Mouse (Mus musculus): ENCODE measurements around the gene Mmp7.

Mmp7 gene

GRCm38 (mm10) chr9:7691790-7692189 is at the start of gene Mmp7:
TSS of gene Mmp7 (plus strand) at chr9:7692090.
- in situ Hi-C loops (cut with MboI, MseI) = no loop called here

DNA sequence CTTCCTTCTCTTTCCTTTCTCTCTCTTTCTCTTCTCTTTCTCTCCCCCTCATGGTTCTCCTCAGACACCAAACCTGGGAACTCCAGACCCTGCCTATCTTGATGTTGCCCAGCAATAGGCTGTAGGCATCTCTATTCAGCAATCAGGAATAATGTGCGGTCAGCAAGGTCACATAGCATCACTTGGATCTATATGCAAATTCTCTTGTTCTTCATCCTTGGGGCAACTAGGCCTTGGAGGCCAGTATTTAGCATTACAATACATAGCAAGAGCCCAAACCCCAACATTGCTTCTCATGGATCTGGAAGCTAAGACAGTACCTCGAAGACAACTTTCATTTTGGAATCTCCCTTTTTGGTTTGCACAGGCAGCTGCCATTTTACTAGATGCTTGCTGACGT is 44.0 kb upstream of the Mmp7 start:
- in situ Hi-C loops (cut with MboI, MseI) = no loop called here

GRCm38 (mm10) chr9:7650397-7651180 is 41.3 kb upstream of the Mmp7 start:
- in situ Hi-C loops (cut with MboI, MseI) = no loop called here

GRCm38 (mm10) chr9:7652351-7653085 is 39.4 kb upstream of the Mmp7 start:
- in situ Hi-C loops (cut with MboI, MseI) = no loop called here

GRCm38 (mm10) chr9:7657946-7658345 is 33.9 kb upstream of the Mmp7 start:
- in situ Hi-C loops (cut with MboI, MseI) = no loop called here

DNA sequence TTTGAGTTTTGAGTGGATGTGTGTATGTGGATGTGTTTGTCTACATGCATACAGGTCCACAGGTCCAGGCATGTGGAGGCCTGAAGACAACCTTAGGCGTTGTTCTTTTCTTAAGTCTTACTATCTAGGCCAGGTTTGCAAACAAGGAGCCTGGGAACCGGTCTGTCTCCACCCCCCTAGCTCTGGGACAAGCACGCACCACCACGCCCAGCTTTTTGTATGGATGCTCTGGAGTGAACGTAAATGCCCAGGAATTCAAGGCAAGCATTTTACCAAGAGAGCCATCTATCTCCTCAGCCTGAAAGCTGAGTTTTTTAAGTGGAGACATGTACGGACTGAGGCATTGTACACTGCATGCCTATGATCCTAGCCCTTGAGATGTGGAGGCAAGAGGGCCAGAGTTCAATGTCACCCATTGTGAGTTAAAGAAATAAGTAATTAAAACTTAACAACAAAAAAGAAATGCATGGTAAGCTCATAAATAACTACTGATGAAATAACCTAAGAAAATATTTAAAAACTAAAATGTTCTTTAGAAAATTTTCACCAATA is 32.3 kb upstream of the Mmp7 start:
- in situ Hi-C loops (cut with MboI, MseI) = no loop called here

DNA sequence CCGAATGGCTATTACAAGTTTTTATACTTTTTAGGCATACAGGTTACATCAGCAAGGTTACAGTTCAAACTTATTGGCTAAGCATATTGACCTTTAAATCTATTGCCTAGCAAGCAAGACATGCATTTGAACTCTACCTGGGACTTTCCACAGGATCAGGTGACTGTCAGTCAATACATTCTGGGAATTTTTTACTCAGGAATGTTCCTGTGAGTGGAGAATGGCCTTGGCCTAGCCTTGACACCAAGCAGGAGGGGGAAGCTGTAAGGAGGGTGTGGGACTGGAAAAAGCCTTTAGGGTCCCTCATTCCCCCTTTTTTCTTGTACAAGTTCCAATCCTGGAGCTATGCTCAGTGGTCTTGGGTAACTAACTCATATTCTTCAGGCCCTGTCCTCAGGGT is 30.5 kb upstream of the Mmp7 start:
- in situ Hi-C loops (cut with MboI, MseI) = no loop called here

- in situ Hi-C loops (cut with MboI, MseI) = no loop called here
Measured at GRCm38 (mm10) chr9:7669674-7670073, 22.2 kb upstream of the Mmp7 start.

DNA sequence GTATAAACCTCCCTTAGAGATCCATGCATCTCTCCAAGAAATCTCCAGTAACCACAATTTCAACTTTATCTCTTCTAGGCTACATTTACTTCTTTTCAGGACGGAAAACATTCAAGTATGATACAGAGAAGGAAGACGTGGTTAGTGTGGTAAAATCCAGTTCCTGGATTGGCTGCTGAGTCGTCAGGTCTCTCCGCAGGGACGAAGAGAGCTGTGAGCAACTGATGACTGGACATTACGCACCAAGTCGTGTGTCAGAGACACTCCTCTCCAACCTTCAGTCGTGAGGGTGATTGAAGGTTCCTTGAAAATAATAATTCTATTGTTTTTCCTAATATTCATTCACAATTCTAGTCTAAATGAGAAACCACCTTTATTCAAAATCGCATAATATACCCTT is 18.9 kb upstream of the Mmp7 start:
- in situ Hi-C loops (cut with MboI, MseI) = no loop called here

GRCm38 (mm10) chr9:7678154-7678837 is 13.6 kb upstream of the Mmp7 start:
- in situ Hi-C loops (cut with MboI, MseI) = no loop called here

GRCm38 (mm10) chr9:7682081-7682618 is 9.7 kb upstream of the Mmp7 start:
- in situ Hi-C loops (cut with MboI, MseI) = no loop called here

- in situ Hi-C loops (cut with MboI, MseI) = no loop called here
Measured at GRCm38 (mm10) chr9:7686024-7686423, 5.9 kb upstream of the Mmp7 start.

DNA sequence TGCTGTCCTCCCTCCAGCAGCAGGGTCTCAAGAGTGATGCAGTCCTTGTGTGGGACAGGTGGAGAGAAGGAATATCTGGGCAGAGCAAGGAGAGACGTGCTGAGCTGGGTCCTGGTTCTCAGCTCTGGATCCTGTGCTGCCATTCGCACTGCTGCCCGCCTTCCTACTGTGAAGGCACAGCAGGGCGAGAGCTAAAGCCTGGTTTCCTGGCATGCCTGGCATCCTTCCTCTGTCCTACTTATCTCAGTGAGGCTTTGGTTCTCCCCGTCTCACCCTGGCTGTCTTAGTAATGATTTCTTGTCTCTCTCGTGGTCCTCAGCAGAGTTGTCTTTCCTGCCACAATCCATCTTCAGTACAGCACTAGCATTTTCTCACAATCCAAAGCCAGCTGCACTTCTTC is 2.1 kb upstream of the Mmp7 start:
- in situ Hi-C loops (cut with MboI, MseI) = no loop called here

DNA sequence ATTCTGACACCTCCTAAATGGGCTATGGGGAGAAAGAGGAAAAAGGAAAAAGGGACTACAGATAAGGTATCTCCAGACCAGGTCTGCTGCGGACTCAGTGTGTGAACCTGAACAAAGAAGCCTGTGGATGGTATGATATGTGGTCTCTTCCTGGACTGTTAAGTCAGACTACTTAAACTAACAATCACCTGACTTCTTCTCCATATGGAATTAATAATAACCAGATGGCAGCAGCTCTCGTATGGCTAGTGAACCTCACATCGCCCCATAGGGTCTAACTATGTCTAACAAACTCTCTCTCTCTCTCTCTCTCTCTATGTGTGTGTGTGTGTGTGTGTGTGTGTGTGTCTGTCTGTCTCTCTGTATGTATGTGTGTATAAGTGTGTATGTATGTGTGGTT is 2.1 kb downstream of the Mmp7 start:
- in situ Hi-C loops (cut with MboI, MseI) = no loop called here

GRCm38 (mm10) chr9:7695646-7696045 is 3.8 kb downstream of the Mmp7 start:
- in situ Hi-C loops (cut with MboI, MseI) = no loop called here

GRCm38 (mm10) chr9:7708698-7709097 is 16.8 kb downstream of the Mmp7 start:
- in situ Hi-C loops (cut with MboI, MseI) = no loop called here

DNA sequence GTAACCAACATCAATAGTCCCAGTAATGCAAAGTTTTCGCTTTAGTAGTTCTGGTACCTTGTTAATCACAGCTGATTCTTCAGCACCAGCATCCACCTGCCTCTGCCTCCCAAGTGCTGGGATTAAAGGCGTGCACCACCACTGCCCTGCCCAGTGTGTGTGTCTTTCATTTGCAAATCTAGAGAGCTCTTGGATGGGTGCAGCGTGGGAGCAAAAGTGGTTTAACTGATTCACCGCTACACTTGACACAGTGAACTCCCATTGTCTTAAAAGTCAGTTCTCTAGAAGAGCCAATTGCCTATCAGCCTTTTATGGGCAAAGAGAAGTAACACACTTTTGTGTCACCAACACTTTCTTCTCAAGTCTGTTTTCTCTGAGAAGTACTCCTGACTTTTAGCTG is 19.3 kb downstream of the Mmp7 start:
- in situ Hi-C loops (cut with MboI, MseI) = loop anchor here (5.0 kb wide), 1 partner anchor 186 kb away; no protein-coding TSS in a partner anchor

DNA sequence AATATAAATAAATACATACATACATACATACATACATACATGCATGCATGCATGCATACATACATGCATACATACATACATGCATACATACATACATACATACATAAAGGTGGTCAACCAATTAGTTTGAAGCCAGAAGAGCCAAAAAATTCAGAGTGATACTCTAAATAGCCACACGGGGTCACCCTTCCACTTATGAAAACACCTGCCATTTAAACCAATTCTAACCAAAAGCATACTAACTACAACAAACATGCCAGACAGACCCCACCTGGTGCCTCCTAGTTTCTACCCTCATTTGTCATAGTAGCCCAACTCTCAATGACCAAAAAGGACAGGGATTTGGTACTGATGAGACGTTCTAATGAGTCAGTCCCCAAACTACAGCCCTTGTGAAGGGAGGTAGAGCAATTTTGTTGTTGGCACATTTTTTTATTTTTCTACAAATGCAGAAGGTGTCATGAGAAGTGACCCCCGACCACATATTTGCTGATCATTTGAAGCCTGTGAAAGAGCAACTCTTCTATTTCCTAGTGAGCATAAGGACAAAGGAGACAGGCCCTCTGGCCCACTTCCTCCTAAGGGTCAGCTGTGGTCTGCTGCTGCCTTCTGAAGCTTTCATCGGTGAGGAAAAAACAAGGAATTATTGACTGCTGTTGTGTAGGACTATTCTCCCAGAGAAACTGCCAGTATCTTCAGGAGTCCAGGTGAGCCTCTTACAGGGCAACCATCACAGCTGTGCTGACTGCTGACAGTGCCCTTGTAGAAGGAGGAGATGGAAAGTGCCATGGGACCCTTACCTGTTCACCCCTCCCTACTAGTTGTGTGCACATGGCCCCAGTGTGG is 22.4 kb downstream of the Mmp7 start:
- in situ Hi-C loops (cut with MboI, MseI) = loop anchor here (5.0 kb wide), 1 partner anchor 183 kb away; no protein-coding TSS in a partner anchor

GRCm38 (mm10) chr9:7714908-7715175 is 23.0 kb downstream of the Mmp7 start:
- in situ Hi-C loops (cut with MboI, MseI) = loop anchor here (5.0 kb wide), 1 partner anchor 182 kb away; no protein-coding TSS in a partner anchor

GRCm38 (mm10) chr9:7721543-7721942 is 29.7 kb downstream of the Mmp7 start:
- in situ Hi-C loops (cut with MboI, MseI) = no loop called here

DNA sequence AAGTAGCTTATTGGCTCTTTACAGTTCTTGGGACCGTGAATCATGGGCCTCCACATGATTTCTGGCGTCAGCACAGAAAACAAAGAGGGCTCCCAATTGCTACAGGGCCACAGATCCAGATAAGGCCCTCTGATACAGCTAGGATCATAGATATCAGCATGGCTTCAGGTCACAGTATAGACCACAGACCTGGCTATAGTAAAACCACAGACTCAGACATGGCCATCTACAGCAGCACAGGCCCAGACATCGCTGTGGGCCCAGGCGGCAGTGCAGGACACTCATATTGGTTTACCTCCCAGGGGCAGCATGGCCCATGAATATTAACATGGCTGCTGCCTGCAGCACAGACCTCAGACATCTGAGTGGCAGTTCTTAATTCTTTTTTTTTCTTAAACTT is 37.1 kb downstream of the Mmp7 start:
- in situ Hi-C loops (cut with MboI, MseI) = no loop called here
